Mouse (Mus musculus) ES-Bruce4 (cell line): ENCODE results near the gene Tln1. TPM values are rescaled to one million over a fixed set of nuclear protein-coding genes. Genes with fewer than 3 reads are reported as not detected.

Experiments
- H3K27ac ChIP-seq: 2 replicates; pipeline ENCODE4 v1.5.1; 2012; ENCODE audit warnings: low read length, inconsistent platforms; ENCODE audit not compliant: insufficient read depth
- H3K27me3 ChIP-seq: 2 replicates; pipeline ENCODE4 v1.6.1; 2012; ENCODE audit warnings: mild to moderate bottlenecking, low read length, inconsistent platforms; ENCODE audit not compliant: control insufficient read depth, poor library complexity, insufficient read depth, severe bottlenecking
- H3K36me3 ChIP-seq: 2 replicates; pipeline ENCODE4 v1.6.1; 2012; ENCODE audit warnings: inconsistent platforms, mild to moderate bottlenecking, low read length, moderate library complexity; ENCODE audit not compliant: control insufficient read depth, poor library complexity, insufficient read depth, severe bottlenecking
- H3K4me1 ChIP-seq: one replicate; pipeline ENCODE4 v1.8.1; 2011; ENCODE audit warnings: low read length; ENCODE audit not compliant: control insufficient read depth, insufficient read depth
- H3K4me3 ChIP-seq: 2 replicates; pipeline ENCODE4 v1.5.1; 2011; ENCODE audit warnings: low read depth, mild to moderate bottlenecking, low read length
- H3K9ac ChIP-seq: 2 replicates; pipeline ENCODE4 v1.6.1; 2012; ENCODE audit warnings: low read depth, mild to moderate bottlenecking, inconsistent platforms; ENCODE audit not compliant: poor library complexity, severe bottlenecking
- H3K9me3 ChIP-seq: replicated peaks from 2 replicates; pipeline ENCODE4 v1.6.1; 2012; ENCODE audit warnings: mild to moderate bottlenecking, low read length, inconsistent platforms; ENCODE audit not compliant: control insufficient read depth, poor library complexity, insufficient read depth, severe bottlenecking
- CTCF ChIP-seq: IDR thresholded peaks from one replicate; pipeline ENCODE4 v1.8.1; 2011; ENCODE audit warnings: low read depth, low read length
- EP300 ChIP-seq: IDR thresholded peaks from 2 replicates; pipeline ENCODE4 v1.6.1; 2011; ENCODE audit warnings: low read depth, low read length; ENCODE audit not compliant: insufficient read depth
- POLR2A ChIP-seq: IDR thresholded peaks from one replicate; pipeline ENCODE4 v1.8.1; 2011; ENCODE audit warnings: low read length; ENCODE audit not compliant: insufficient read depth
- polyA plus RNA-seq: library from polyadenylated mRNA; stranded (reverse); fragments of >200 nt; gene quantifications from 2 replicates; pipeline ENCODE4 v1.2.4, GENCODE M21; 2011; ENCODE audit warnings: low read depth; ENCODE audit not compliant: missing spikeins, insufficient read depth, insufficient read length

Gene Tln1
- polyA plus RNA-seq, 1 experiment = 92.5 TPM

GRCm38 (mm10) chr4:43507938-43508665, 54.4 kb downstream of the Tln1 start:
- no peaks in the 10 kb centered on the region for H3K36me3 ChIP-seq
- no peaks in the 10 kb centered on the region for H3K27me3 ChIP-seq
- TF ChIP-seq CTCF (no peak), EP300 (no peak), POLR2A (no peak)
- H3K27ac ChIP-seq = no peak overlapping the region
- H3K9ac ChIP-seq = peak overlapping the region; percentile 17; the same call in 1 of the 2 replicates
- peak overlapping the region; percentile 43 for H3K4me3 ChIP-seq
- peaks cover 3% of the 10 kb centered on the region for H3K4me1 ChIP-seq
- H3K9me3 ChIP-seq = no peaks in the 10 kb centered on the region

- no peak within 1 kb of the TSS for H3K27ac ChIP-seq
- peaks cover 3% of the 10 kb centered on the region for H3K4me1 ChIP-seq
- H3K9me3 ChIP-seq = no peaks in the 10 kb centered on the region
- no peaks in the 10 kb centered on the region for H3K36me3 ChIP-seq
- H3K4me3 ChIP-seq = no peak within 1 kb of the TSS
- TF ChIP-seq POLR2A = no peak
- TF ChIP-seq CTCF = no peak
- no peak for TF ChIP-seq EP300
- H3K9ac ChIP-seq = no peak within 1 kb of the TSS
- no peaks in the 10 kb centered on the region for H3K27me3 ChIP-seq
These were observed 55.8 kb downstream of the Tln1 start, which contains the start of gene Car9 for GRCm38 (mm10) chr4:43506536-43507185. Car9 (plus strand) TSS chr4:43506966.

- Histone ChIP-seq H3K9ac (no peak overlapping the region), H3K36me3 (no peaks in the 10 kb centered on the region), H3K27me3 (no peaks in the 10 kb centered on the region), H3K4me3 (no peak overlapping the region), H3K27ac (no peak overlapping the region), H3K4me1 (peaks cover 3% of the 10 kb centered on the region), H3K9me3 (no peaks in the 10 kb centered on the region)
- TF ChIP-seq CTCF (no peak), POLR2A (no peak), EP300 (no peak)
These were observed 56.4 kb downstream of the Tln1 start for GRCm38 (mm10) chr4:43506074-43506473.

GRCm38 (mm10) chr4:43504269-43504668, 58.2 kb downstream of the Tln1 start:
- no peak overlapping the region for H3K4me3 ChIP-seq
- H3K36me3 ChIP-seq = no peaks in the 10 kb centered on the region
- H3K27ac ChIP-seq = no peak overlapping the region
- no peaks in the 10 kb centered on the region for H3K9me3 ChIP-seq
- peaks cover 3% of the 10 kb centered on the region for H3K4me1 ChIP-seq
- H3K9ac ChIP-seq = no peak overlapping the region
- no peaks in the 10 kb centered on the region for H3K27me3 ChIP-seq
- TF ChIP-seq EP300 (no peak), POLR2A (no peak), CTCF (no peak)

- H3K27ac ChIP-seq = no peak overlapping the region
- H3K4me3 ChIP-seq = no peak overlapping the region
- H3K9me3 ChIP-seq = no peaks in the 10 kb centered on the region
- no peaks in the 10 kb centered on the region for H3K27me3 ChIP-seq
- H3K9ac ChIP-seq = no peak overlapping the region
- no peaks in the 10 kb centered on the region for H3K36me3 ChIP-seq
- TF ChIP-seq CTCF = no peak
- TF ChIP-seq EP300 = no peak
- no peak for TF ChIP-seq POLR2A
- no peaks in the 10 kb centered on the region for H3K4me1 ChIP-seq
These were observed 59.0 kb downstream of the Tln1 start for GRCm38 (mm10) chr4:43503506-43503905.

- H3K9me3 ChIP-seq = no peaks in the 10 kb centered on the region
- no peaks in the 10 kb centered on the region for H3K4me1 ChIP-seq
- no peaks in the 10 kb centered on the region for H3K27me3 ChIP-seq
- TF ChIP-seq POLR2A = no peak
- TF ChIP-seq EP300 = no peak
- no peak for TF ChIP-seq CTCF
- no peak overlapping the region for H3K27ac ChIP-seq
- no peak overlapping the region for H3K4me3 ChIP-seq
- H3K36me3 ChIP-seq = no peaks in the 10 kb centered on the region
- H3K9ac ChIP-seq = no peak overlapping the region
These were observed 59.5 kb downstream of the Tln1 start for GRCm38 (mm10) chr4:43503041-43503440.
